Mouse (Mus musculus): ENCODE measurements around the gene Cpne9.
"Not testable (repeated sequence)": the region's sequence is repeated elsewhere in the genome, so short reads cannot be mapped to it uniquely, and the experiment has no call there.

Cpne9 gene

DNA sequence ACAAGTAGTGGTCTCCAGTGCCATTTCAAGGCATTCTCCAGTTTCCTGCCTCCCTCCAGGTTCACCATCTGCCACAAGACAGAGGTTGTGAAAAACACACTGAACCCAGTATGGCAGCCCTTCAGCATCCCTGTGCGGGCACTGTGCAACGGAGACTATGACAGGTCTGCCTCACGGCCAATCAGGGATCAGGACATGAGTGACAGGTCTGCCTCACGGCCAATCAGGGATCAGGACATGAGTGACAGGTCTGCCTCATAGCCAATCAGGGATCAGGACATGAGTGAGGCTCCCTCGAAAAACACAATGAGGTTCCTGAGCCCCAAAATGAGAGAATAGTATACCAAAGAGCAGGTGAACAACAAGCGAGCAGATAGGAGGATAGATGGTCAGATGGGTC, 8.2 kb downstream of the Cpne9 start:
- no peak for DNase-seq

DNA sequence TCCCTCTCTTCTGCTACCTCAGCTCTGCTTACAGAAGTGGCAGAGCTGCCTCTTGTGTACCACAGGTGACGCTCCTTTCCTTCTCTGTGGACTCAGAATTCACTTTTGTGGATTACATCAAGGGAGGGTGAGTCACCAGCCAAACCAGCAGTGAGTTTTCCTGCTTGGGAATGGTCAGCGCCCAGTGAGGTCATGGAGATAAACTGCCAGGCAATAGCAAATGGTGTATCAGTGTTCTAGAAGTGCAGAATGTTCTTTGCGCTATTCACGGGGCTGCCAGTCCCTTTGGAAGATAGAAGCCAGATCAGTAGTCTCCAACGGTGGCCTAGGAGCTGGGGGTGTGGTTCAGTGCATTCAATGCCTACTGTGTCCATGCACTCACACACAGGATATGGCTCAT, 10.8 kb downstream of the Cpne9 start:
- no peak for DNase-seq

DNA sequence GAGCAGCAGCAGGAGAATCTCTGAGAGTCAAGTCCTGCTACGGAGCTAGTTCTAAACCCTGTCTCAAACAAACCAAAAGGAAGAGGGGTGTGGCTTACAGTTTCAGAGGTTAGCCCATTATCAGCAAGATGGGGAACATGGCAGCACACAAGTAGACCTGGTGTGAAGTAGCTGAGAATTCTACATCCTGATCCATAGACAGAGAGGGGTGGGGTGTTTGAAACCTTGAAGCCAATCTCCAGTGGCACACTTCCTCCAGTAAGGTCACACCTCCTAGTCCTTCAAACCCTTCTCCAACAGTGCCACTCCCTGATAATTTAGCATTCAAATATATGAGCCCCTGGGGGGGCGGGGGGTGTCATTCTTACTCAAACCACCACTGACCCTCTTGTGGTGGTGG, 13.9 kb downstream of the Cpne9 start:
- DNase-seq, result no peak

DNA sequence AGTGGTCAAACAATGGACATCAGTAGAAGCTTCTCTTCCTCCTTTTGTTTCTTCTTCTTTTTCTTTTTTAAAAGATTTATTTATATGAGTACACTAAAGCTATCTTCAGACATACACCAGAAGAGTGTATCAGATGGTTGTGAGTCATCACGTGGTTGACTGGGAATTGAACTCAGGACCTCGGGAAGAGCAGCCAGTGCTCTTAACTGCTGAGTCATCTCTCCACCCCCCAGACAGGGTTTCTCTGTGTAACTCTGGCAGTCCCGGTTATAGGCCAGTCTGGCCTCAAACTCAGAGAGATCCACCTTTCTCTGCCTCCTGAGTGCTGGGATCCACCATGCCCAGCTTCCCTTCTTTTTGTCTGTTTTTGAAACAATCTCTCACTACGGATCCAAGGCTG, 14.5 kb downstream of the Cpne9 start:
- DNase-seq, result no peak

DNA sequence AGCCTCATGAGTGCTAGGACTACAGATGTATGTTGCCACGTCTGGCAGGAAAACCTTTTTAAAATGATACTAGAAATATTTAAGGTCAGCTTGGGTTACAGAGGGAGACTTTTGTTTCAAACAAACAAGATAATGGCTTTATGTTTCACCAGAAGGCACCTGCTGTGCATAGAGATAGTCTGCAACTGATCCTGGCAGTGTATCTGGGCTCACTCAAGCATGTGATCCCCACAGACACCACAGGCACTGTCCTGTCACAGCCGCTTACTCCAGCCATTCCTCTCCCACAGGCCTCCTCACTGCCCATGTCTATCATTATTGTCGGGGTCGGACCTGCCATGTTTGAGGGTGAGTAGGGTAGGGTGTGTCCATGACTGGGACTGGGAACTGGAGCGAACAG, 19.2 kb downstream of the Cpne9 start:
- DNase-seq, result no peak

DNA sequence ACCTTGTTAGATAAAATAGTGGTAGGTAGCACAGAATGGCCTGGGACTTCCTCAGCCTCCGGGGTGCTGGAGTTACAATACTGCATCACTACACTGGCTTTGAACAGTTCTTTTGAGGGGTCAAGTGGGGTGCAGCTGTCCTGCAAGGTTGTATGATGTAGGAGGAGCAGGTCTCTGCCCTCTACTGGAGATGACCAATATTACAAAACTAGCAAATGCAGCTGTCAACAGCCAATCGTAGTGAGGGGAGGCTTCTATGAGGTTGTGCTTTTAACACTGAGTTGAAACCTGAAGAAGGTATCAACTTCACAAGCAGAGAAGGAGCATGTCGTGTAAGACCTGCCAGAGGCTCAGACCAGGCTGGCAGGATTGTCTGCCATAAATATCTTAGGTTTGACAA, 20.2 kb downstream of the Cpne9 start:
- DNase-seq, result peak in 1 of 2 experiments; percentile 16

DNA sequence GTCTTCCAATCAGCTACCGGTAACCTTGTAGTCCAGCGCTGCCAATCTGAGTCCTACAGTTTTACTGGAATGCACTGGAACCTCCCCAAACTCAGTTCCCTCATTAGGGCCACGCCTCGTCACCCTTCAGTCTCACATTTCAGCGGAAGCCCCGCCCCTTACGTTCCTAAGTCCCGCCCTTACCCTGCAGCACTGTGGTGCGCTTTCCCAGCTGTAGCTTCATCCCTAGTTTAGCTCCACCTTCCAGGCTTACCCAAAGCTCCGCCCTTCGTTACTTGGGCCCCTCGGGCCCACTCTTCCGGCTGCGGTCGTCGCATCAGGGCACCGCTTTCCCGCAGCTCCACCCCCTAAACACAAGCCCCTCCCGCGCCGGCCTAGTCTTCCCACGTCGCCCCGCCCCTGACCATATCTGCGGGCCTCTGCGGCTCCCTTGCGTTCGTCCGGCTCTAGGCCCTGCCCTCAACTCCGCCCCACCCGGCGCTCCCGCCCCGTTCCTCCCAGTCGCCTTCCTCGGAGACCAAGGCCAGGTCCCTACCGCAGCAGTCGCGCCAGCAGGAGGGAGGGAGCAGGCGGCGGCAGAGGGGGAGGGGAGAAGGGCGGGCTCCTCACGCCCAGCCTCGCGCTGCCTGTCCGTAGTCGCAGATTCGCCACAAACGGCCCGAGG, 24.3 kb downstream of the Cpne9 start:
- peak; percentile 100 for DNase-seq

DNA sequence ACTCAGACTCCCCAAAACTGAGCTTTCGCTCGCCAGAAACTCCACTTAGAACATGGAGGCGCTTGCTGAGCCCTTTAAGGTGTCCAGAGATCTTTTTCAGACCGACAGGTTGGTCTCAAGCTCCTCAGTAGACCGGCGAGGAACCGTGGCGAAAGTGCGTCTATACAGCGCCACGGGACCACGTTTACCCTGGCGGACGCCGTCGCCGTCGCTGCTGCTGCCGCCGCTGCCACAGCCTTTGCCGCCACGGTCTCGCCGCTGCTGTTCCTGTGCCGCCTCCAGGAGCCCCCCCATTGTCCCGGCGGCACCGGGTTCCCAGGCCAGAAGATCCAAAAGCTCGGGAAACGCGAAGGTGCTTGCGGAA, 24.9 kb downstream of the Cpne9 start, which contains the start of gene Brpf1:
Brpf1 (plus strand) TSS at position 152 of the 364 bp plus-strand sequence.
- peak in 1 of 2 experiments; percentile 82 for DNase-seq

DNA sequence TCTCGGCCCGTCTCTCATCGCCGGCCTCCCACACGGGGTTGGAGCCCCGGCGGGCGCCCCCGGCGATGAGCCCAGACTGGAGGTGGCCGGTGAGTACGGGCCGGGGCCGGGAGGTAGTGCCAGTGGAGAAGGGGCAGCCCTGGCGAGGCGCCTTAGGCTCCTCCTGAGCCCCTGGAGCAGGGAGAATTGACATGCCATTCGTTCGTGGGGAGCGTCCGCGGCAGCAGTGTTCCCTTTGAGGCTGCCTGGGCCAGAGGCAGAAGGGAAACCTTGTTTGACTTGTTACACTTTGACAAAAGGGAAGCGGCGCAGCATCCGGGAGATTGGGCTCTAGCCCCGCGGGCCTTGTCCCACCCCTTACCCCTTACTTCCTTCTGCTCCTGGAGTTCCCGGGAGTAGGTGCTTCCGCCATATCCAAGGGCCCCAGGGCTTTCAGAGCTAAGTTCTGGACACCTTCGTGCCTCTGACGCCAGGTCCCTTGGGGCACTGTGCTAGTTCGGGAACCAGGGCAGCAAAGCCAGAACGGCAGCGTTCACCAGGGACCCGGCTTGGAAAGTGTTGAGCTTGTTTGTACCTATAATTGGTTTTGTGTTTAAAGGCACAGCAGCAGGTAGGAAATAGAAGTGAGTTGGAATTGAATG, 25.5 kb downstream of the Cpne9 start:
- peak; percentile 38 to 66 for DNase-seq

DNA sequence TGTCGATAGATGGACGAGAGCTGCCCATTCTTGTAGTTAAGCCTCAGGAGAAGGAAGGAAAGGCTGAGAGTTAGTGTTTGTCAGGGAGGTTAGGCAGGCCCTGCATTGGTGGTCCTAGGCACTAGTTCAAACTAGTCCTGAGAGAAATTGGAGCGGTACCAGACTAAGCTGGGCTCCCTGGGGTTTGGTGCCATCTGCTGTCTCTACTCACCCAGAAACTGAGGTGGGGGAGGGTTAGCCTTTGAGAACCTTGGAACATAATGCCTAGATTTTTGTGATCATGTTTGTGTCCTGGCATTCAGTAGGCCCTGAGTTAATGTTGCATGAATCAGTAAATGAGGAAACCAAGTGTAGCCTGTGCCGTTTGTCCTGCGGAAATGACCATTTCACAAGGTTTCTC, 26.0 kb downstream of the Cpne9 start:
- peak; percentile 57 to 65 for DNase-seq

DNA sequence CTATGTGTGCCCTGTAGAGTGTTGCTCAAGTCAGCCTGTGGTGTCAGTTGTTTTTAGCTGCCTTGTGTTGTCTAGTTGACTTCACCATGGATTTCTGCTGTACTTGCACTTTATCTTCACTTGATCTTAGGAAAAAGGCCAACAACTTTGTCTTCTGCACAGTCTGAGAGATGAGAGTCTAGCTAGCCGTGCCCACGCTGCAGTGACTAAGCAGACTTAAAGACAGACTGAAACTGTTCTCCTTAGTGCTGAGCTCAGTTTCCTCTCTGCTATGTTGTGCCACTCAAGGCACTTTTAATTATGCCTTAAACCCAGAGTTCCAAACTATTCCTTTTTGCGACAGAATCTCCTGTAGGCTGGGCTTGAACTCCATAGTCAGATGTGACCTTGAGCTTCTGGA, 33.9 kb downstream of the Cpne9 start:
- no peak for DNase-seq

DNA sequence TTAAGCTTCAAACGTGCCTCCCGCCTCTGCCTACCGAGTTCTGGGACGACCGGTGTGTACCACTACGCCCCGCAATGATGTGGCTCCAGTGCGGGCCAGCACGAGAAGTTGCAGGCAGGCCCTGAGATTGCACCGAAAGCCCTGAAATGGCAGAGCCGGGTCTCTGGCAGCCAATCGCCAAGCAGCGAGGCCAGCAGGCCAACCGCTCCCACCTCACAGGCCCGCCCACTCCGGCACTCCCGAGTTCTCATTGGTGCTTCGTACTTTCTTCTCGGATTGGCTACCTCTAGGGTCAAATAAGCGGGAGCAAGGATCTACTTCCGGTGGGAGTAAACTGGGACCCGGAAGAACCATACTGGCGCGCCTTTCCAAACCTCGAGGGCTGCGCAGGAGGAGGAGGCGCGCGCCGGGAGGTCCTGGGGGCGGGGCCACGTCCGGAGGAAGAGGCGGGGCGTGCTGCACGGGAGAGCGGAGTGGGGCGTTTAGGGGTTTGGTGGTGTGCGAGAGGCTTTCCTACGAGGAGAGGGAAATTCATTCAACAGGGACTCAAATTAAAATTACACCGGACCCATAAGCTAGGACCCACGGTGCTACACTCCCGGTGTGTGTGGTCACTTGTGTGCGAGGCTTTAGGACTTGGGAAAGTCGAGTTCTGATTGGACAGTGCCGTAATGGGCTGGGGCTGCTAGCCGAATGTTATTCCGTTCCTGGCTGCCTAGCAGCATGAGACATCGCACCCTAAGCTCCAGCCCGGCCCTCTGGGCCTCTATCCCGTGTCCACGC, 44.6 kb downstream of the Cpne9 start, which contains the start of gene Ogg1:
Ogg1 (plus strand) TSS at position 440 of the 783 bp plus-strand sequence.
- DNase-seq, result peak; percentile 98 to 100

DNA sequence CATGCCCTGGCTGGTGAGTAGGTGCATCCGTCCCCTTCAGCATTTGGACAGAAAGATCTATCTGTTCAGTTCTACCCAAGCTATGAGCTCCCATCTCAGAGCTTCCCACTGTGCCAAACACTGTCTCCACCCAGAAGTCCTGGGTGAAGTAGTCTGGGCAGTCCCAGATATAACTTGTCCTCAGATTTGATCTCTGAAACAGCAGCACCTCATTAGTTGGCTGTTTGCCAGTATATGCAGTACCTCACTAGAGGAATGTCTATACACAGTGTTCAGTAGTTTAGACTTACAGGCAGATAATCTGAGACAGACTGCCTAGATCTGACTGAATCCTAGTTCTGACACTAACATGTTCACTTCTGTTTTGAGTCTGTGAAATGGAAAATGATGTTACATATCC, 47.3 kb downstream of the Cpne9 start:
- DNase-seq, result no peak

DNA sequence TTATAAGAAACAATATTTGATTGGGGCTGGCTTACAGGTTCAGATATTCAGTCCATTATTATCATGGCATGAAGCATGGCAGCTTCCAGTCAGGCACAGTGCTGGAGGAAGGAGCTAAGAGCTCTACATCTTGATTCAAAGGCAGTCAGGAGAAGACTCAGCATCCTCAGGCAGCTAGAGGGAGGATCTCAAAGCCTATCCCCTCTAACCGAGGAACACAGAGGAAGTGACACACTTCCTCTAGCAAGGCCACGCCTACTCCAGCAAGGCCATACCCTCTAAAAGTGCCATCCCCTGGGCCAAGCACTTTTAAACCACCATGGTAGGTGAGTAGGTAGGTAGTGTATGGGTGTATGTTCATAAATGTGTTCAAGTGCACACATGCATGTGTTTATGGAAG, 48.4 kb downstream of the Cpne9 start:
- DNase-seq, result no peak

DNA sequence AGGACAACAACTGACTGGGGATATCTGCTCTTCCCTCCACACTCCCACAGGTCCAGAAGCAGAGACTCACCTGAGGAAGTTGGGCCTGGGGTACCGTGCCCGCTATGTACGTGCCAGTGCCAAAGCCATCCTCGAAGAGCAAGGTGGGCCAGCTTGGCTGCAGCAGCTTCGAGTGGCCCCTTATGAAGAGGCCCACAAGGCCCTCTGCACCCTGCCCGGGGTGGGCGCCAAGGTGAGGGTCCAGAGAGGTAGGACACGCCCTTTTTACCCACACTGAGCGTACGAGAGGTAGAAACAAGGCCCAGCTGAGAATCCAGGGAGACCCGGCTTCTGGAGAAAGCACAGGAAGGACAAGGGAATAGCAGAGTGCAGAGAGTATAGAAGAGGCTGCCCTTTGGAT, 49.6 kb downstream of the Cpne9 start:
- DNase-seq, result no peak

DNA sequence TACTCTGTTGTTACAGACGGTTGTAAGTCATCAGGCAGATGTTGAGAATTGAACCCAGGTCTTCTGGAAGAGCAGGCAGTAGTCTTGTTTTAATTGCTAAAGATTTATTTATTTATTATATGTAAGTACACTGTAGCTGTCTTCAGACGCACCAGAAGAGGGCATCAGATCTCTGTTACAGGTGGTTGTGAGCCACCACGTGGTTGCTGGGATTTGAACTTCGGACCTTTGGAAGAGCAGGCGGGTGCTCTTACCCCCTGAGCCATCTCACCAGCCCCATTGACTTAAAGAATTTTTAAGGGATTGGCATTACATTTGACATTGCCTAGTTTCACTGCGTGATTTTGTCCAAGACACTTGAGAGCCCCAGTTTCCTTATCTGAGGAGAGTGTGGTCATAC, 50.6 kb downstream of the Cpne9 start:
- DNase-seq, result not testable (repeated sequence)

DNA sequence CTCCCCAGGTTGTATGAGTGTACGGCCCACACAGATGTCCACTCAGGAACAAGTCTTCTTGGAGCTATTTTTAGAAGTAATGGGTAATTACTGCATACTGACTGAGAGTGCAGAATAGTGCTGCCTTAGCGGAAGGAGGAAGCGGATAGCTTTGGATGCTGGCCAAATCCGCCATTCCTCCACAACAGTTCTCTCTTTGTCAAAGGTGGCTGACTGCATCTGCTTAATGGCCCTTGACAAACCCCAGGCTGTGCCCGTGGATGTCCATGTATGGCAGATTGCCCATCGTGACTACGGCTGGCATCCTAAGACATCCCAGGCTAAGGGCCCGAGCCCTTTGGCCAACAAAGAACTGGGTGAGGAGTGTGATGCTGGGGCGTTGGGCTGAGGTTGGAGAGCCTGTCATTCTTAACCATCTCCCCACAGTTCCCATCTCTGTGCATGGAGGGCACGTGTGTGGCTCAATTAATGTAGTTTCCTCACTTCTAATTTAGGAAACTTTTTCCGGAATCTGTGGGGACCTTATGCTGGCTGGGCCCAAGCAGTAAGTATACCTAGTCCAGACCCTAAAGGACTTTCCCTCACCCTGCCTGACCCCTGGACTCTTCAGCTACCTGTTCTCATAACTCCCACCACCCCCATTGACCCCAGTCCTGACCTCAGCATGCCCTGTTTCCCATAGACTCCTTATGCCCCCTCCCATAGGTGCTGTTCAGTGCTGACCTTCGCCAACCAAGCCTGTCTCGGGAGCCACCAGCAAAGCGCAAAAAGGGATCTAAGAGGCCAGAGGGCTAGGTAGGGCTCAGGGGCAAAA, 51.2 kb downstream of the Cpne9 start:
- DNase-seq, result peak; percentile 91 to 93

DNA sequence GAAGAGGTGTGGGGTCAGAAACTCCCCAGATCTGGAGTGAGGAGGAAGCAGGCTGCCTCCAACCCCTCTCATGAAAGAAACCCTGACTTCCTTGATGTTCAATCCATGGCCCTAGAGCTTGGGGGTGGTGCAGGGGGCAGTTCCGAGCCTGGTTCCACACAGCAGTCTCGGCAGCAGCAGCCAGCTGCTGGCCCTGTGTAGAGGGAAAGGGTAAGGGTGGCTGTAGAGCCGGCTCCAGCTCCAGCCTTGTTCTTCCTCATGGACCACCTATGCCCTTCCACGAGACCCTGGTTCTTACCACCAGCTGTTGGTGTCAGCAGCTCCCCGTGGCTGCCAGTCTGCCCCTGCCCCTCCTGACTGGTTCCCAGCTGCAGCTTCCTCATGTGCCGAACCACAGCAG, 52.1 kb downstream of the Cpne9 start:
- DNase-seq, result no peak

DNA sequence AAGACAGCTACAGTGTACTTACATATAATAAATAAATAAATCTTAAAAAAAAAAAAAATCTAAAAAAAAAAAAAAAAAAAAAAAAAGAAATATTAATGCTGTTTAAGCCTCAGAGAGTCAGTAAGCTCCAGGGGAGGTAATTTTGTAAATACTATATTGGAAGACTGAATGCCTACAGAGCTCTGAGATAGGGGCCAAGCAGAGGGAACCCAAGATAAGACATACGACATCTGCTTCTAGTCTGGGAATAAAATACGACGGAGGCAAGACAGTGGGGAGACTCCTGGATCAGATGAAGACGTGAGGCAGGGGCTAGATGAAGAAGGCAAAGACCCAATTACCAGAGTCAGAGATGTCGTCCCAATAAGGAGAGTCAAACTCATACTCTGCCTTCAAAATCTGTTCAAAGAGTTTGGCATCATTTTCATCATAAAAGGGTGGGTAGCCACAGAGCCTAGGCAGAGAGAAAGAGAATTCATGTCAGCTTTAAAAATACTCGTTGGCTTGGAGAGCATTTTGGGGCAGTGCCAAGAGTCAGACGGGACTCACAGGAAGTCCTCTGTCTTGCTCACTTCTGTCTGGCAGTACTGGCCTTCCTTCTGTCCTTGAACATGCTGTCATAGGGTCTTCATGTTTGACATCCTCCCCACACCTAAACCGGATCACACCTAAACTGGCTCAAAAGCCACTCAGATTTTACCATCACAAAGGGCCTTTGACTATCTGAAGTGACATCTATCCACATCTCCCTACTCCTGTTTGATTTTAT, 54.9 kb downstream of the Cpne9 start:
- DNase-seq, result peak; percentile 63 to 68

DNA sequence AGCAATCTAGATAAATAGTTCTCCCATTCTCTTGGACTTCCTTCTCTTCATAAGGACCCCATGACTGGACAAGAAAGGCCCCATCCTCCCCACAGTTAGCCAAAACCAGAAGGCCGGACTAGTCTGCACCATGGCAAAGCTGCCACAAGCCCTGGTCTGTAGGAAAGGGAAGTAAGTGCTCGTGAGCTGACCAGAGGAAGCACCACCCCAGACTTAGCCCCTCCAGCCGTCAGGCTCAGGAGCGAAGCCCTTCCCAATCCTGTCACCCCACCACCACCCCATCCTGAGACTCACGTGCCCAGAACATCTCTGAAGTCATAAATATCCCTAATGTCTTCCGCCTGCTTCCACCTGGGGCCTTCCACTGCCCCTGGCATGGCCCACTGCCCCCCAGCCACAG, 59.5 kb downstream of the Cpne9 start:
- no peak for DNase-seq

DNA sequence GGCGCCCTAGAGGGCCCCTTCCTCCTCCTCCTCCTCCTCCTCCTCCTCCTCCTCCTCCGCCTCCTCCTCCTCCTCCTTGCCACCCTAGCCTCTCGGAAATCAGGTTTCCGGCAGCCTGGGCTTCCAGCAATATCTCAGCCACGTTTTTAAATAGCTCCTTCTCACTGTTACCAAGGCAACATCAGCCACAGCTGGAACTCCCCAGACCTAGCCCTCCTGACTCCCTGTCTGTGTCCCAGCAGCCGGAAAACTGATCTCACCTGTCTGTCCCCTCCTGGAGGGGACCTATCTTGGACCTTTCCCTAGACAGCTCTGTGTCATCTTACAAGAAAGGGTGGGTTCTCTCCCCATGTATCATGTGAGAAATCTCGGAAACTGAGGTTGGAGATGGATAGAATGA, 60.2 kb downstream of the Cpne9 start:
- no peak for DNase-seq

Data from kidney, postnatal 25 days (tissue).